ENCODE assay signal across 25 mouse cellular contexts in the genomic region with DNA sequence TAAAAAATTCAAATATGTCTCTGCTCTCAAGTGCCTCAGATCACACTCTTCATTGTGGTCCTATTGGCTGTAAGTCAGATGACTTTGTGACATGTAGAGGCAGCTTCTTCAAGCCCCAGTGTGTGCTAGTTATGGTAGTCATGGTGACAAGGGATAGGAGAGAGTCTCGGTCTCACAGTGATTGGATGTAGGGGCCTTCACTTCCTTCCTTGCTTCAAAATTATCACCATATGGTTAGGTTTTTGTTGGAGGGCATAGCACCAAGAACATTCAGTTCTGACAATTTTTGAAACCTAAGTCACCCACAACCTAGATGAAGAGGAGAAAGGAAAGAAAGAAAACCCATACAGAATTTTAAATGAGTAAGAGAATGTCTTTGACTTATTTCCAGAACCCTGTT. TPM values are rescaled to one million over a fixed set of nuclear protein-coding genes. Genes with fewer than 3 reads are reported as not detected.
DNase-seq lines count a peak whose midpoint lies in the region; ATAC-seq and TF ChIP-seq lines count a peak whose summit lies in the region.
"Had no signal": no experiment of that assay in that cellular context is flagged by ENCODE, and none has a peak within 500 bp of the region (broad histone marks: within the 10 kb centered on the region; RNA-seq: fewer than 3 reads in every experiment).

No protein-coding gene starts in this region.

- peak; percentile 58; the same call in 1 of the 2 replicates for ATAC-seq in frontal cortex, adult (ENCODE audit: low TSS enrichment)
- ATAC-seq in forebrain, embryonic 11.5 days (replicated peaks; ENCODE audit: low FRiP score), result no peak
- no peak for ATAC-seq in lung, postnatal 0 days
- no peak for ATAC-seq in forebrain, embryonic 13.5 days
- ATAC-seq: forebrain, embryonic 14.5 days; forebrain, embryonic 16.5 days; Patski had no signal

- H3K4me2 ChIP-seq in forebrain, embryonic 11.5 days (ENCODE audit: low read depth, low read length, severe bottlenecking), result no peak overlapping the region
- no peak overlapping the region for H3K4me2 ChIP-seq in lung, postnatal 0 days (replicated peaks; ENCODE audit: low read depth, low read length)
- no peak overlapping the region for H3K4me2 ChIP-seq in forebrain, embryonic 13.5 days
- H3K4me2 ChIP-seq: embryonic facial prominence, embryonic 13.5 days; embryonic facial prominence, embryonic 15.5 days had no signal

- H3K27ac ChIP-seq in forebrain, embryonic 11.5 days (ENCODE audit: low read depth, low read length), result no peak overlapping the region
- no peak overlapping the region for H3K27ac ChIP-seq in lung, postnatal 0 days (ENCODE audit: low read length)
- H3K27ac ChIP-seq in forebrain, embryonic 13.5 days, result no peak overlapping the region
- H3K27ac ChIP-seq: embryonic facial prominence, embryonic 13.5 days; embryonic facial prominence, embryonic 15.5 days; forebrain, embryonic 10.5 days had no signal

- H3K4me3 ChIP-seq in forebrain, embryonic 11.5 days (ENCODE audit: low read depth, low read length), result no peak overlapping the region
- H3K4me3 ChIP-seq in lung, postnatal 0 days (ENCODE audit: low read depth, low read length), result no peak overlapping the region
- no peak overlapping the region for H3K4me3 ChIP-seq in forebrain, embryonic 13.5 days
- H3K4me3 ChIP-seq: embryonic facial prominence, embryonic 13.5 days; embryonic facial prominence, embryonic 15.5 days; erythroblast, embryonic 14.5 days; forebrain, embryonic 10.5 days had no signal

- no peak overlapping the region for H3K9ac ChIP-seq in forebrain, embryonic 11.5 days (ENCODE audit: low read length)
- no peak overlapping the region for H3K9ac ChIP-seq in lung, postnatal 0 days (replicated peaks; ENCODE audit: low read depth)
- H3K9ac ChIP-seq in forebrain, embryonic 13.5 days, result no peak overlapping the region
- H3K9ac ChIP-seq: embryonic facial prominence, embryonic 13.5 days; embryonic facial prominence, embryonic 15.5 days had no signal

- 50% methylated on average over 1 of the region's 1 CpGs for WGBS in forebrain, embryonic 11.5 days
- WGBS in lung, postnatal 0 days, result 55% methylated on average over 1 of the region's 1 CpGs
- 63% methylated on average over 1 of the region's 1 CpGs for WGBS in forebrain, embryonic 13.5 days

- H3K27me3 ChIP-seq in forebrain, embryonic 11.5 days (ENCODE audit: control insufficient read depth, insufficient read depth, low read length), result peaks cover 19% of the 10 kb centered on the region
- peaks cover 3% of the 10 kb centered on the region; the same call in 1 of the 2 replicates for H3K27me3 ChIP-seq in lung, postnatal 0 days (replicated peaks; ENCODE audit: insufficient read depth, low read length)
- peaks cover 49% of the 10 kb centered on the region for H3K27me3 ChIP-seq in forebrain, embryonic 13.5 days

- no peaks in the 10 kb centered on the region for H3K36me3 ChIP-seq in forebrain, embryonic 11.5 days (ENCODE audit: control insufficient read depth, insufficient read depth, low read length)
- H3K36me3 ChIP-seq in lung, postnatal 0 days (ENCODE audit: insufficient read depth, low read length), result no peaks in the 10 kb centered on the region
- no peaks in the 10 kb centered on the region for H3K36me3 ChIP-seq in forebrain, embryonic 13.5 days (ENCODE audit: poor library complexity, severe bottlenecking)
- H3K36me3 ChIP-seq: embryonic facial prominence, embryonic 13.5 days; embryonic facial prominence, embryonic 15.5 days; forebrain, embryonic 10.5 days; G1E had no signal

- DNase-seq in frontal cortex, postnatal 36 days (ENCODE audit: low spot score in 2 of 2), result no peak
- peak; percentile 30 for DNase-seq in R1 (ENCODE audit: low read depth, low spot score)
- DNase-seq in induced T-regulatory cell, adult 2 months (ENCODE audit: low read depth), result peak; percentile 56
- no peak for DNase-seq in forebrain, embryonic 11.5 days (ENCODE audit: low spot score)
- DNase-seq in lung, postnatal 0 days (ENCODE audit: low spot score), result no peak
- DNase-seq: adrenal gland, adult 2 months; adrenal gland, postnatal 10 days; adrenal gland, postnatal 25 days; cerebellum, adult 11 months; cerebellum, adult 18-20 months; cerebellum, adult 8-10 months; cerebellum, adult 9-11 months; cerebellum, postnatal 14 days; cerebellum, postnatal 36 days; embryo, embryonic 11 days had no signal

- peaks cover 18% of the 10 kb centered on the region for H3K4me1 ChIP-seq in forebrain, embryonic 11.5 days (replicated peaks; ENCODE audit: control insufficient read depth, insufficient read depth, low read length)
- H3K4me1 ChIP-seq in lung, postnatal 0 days (ENCODE audit: insufficient read depth, low read depth, low read length), result peaks cover 18% of the 10 kb centered on the region; the same call in 1 of the 2 replicates
- H3K4me1 ChIP-seq in forebrain, embryonic 13.5 days, result peaks cover 33% of the 10 kb centered on the region

- TF ChIP-seq EP300 in lung, postnatal 0 days (IDR thresholded peaks at IDR 0.05), result no peak

- no peaks in the 10 kb centered on the region for H3K9me3 ChIP-seq in forebrain, embryonic 11.5 days (ENCODE audit: control insufficient read depth, low read length)
- H3K9me3 ChIP-seq in lung, postnatal 0 days (ENCODE audit: low read length), result no peaks in the 10 kb centered on the region
- H3K9me3 ChIP-seq in forebrain, embryonic 13.5 days (replicated peaks), result no peaks in the 10 kb centered on the region
- H3K9me3 ChIP-seq: embryonic facial prominence, embryonic 13.5 days; embryonic facial prominence, embryonic 15.5 days; forebrain, embryonic 10.5 days; G1E had no signal

- TF ChIP-seq CTCF in lung, postnatal 0 days (IDR thresholded peaks at IDR 0.05), result no peak

RNA-seq across cellular contexts. Expression of a gene that starts 5.3 kb away (rescaled TPM):
- 1,258 and 1,292 TPM in 2 replicates for polyA plus RNA-seq in forebrain, embryonic 11.5 days (2014; fragmentation: Nextera tagmentation; extraction: Ambion mirVana)
- polyA plus RNA-seq in lung, postnatal 0 days (2015; fragmentation: Nextera tagmentation; extraction: Ambion mirVana), result 286 and 310 TPM in 2 replicates
- polyA plus RNA-seq in forebrain, embryonic 13.5 days (2015; fragmentation: Nextera tagmentation; extraction: Ambion mirVana), result 1,785 and 2,054 TPM in 2 replicates

RNA-seq across cellular contexts. Expression of a gene that starts 48.0 kb away (rescaled TPM):
- polyA plus RNA-seq in forebrain, embryonic 11.5 days (2014; fragmentation: Nextera tagmentation; extraction: Ambion mirVana), result 5.3 and 6.8 TPM in 2 replicates
- 1.9 and 2.1 TPM in 2 replicates for polyA plus RNA-seq in lung, postnatal 0 days (2015; fragmentation: Nextera tagmentation; extraction: Ambion mirVana)
- 6.6 and 7.0 TPM in 2 replicates for polyA plus RNA-seq in forebrain, embryonic 13.5 days (2015; fragmentation: Nextera tagmentation; extraction: Ambion mirVana)
- polyA plus RNA-seq: erythroblast, embryonic 14.5 days had no signal

Comparison
In these comparisons a context has a peak if more than half of its experiments do, and no peak if none do; other contexts are left out.
1. DNase-seq: peak in R1 (single experiment) and induced T-regulatory cell, adult 2 months (single experiment); none in frontal cortex, postnatal 36 days (0 of 2), forebrain, embryonic 11.5 days (single experiment) and lung, postnatal 0 days (single experiment).